Mouse (Mus musculus): ENCODE measurements at regions not wholly inside any gene's neighbourhood (a gene's known extent, or its start where the extent isn't known, plus 50 kb on each side); places are given as distances from the start of the nearest gene placed in this dataset.
"Not testable (repeated sequence)": the region's sequence is repeated elsewhere in the genome, so short reads cannot be mapped to it uniquely, and the experiment has no call there.

- DNase-seq, result not testable (repeated sequence)
Observed at GRCm38 (mm10) chr13:50906431-50906830, 194.2 kb upstream of the Spin1 start.

- no peak for DNase-seq
Observed at GRCm38 (mm10) chr13:50906910-50907309, 193.8 kb upstream of the Spin1 start.

- not testable (repeated sequence) for DNase-seq
Observed at GRCm38 (mm10) chr13:50912776-50913175, 187.9 kb upstream of the Spin1 start.

- not testable (repeated sequence) for DNase-seq
Observed at GRCm38 (mm10) chr13:50934017-50934416, 166.7 kb upstream of the Spin1 start.

- no peak for DNase-seq
Observed at GRCm38 (mm10) chr13:50942561-50942960, 158.1 kb upstream of the Spin1 start.

GRCm38 (mm10) chr13:50949545-50950226, 151.0 kb upstream of the Spin1 start:
- DNase-seq, result peak; percentile 82

- no peak for DNase-seq
Observed at GRCm38 (mm10) chr13:50954671-50955070, 146.0 kb upstream of the Spin1 start.

GRCm38 (mm10) chr13:50958051-50958883, 142.4 kb upstream of the Spin1 start:
- DNase-seq, result no peak

- DNase-seq, result no peak
Observed at GRCm38 (mm10) chr13:50960909-50961308, 139.8 kb upstream of the Spin1 start.

GRCm38 (mm10) chr13:50964070-50964469, 136.6 kb upstream of the Spin1 start:
- DNase-seq, result peak; percentile 38

GRCm38 (mm10) chr13:50965041-50965440, 135.6 kb upstream of the Spin1 start:
- DNase-seq, result not testable (repeated sequence)

- no peak for DNase-seq
Observed at GRCm38 (mm10) chr13:50965678-50966077, 135.0 kb upstream of the Spin1 start.

GRCm38 (mm10) chr13:50966826-50967225, 133.9 kb upstream of the Spin1 start:
- no peak for DNase-seq

- no peak for DNase-seq
Observed at GRCm38 (mm10) chr13:50973379-50973778, 127.3 kb upstream of the Spin1 start.

GRCm38 (mm10) chr13:50975306-50975920, 125.3 kb upstream of the Spin1 start:
- DNase-seq, result no peak

- no peak for DNase-seq
Observed at GRCm38 (mm10) chr13:50982005-50982404, 118.7 kb upstream of the Spin1 start.

GRCm38 (mm10) chr13:50982990-50983389, 117.7 kb upstream of the Spin1 start:
- DNase-seq, result no peak

- DNase-seq, result no peak
Observed at GRCm38 (mm10) chr13:50991726-50992432, 108.8 kb upstream of the Spin1 start.

- no peak for DNase-seq
Observed at GRCm38 (mm10) chr13:50999738-51000137, 100.9 kb upstream of the Spin1 start.

- no peak for DNase-seq
Observed at GRCm38 (mm10) chr13:51004827-51005226, 95.9 kb upstream of the Spin1 start.

- DNase-seq, result no peak
Observed at GRCm38 (mm10) chr13:51010736-51011135, 89.9 kb upstream of the Spin1 start.

- DNase-seq, result no peak
Observed at GRCm38 (mm10) chr13:51016209-51016608, 84.5 kb upstream of the Spin1 start.
